Mouse (Mus musculus) fibroblast of lung, adult 2 months (primary cell): Measurements from ENCODE around the gene BC048679.
A peak's percentile ranks its signal among the peaks of the same experiment; 100 is the strongest.
"Not testable (repeated sequence)": the region's sequence is repeated elsewhere in the genome, so short reads cannot be mapped to it uniquely, and the experiment has no call there.

ENCODE experiments used
- DNase-seq: peaks from one replicate; pipeline ENCODE4 v3.0.0-alpha.2; 2011; ENCODE audit warnings: low read depth

The BC048679 gene

GRCm38 (mm10) chr7:81498181-81498580 is at the start of gene BC048679:
TSS of gene BC048679 (minus strand) at chr7:81498281.
- no peak for DNase-seq

- DNase-seq = no peak
These were observed 44.9 kb upstream of the BC048679 start for GRCm38 (mm10) chr7:81542934-81543333.

- DNase-seq = no peak
These were observed 43.9 kb upstream of the BC048679 start for GRCm38 (mm10) chr7:81541924-81542524.

- DNase-seq = no peak
These were observed 42.9 kb upstream of the BC048679 start for GRCm38 (mm10) chr7:81540999-81541398.

GRCm38 (mm10) chr7:81539565-81539964 is 41.5 kb upstream of the BC048679 start:
- DNase-seq = no peak

- no peak for DNase-seq
These were observed 40.1 kb upstream of the BC048679 start for GRCm38 (mm10) chr7:81538070-81538675.

GRCm38 (mm10) chr7:81536478-81536877 is 38.4 kb upstream of the BC048679 start:
- no peak for DNase-seq

GRCm38 (mm10) chr7:81531462-81531861 is 33.4 kb upstream of the BC048679 start:
- no peak for DNase-seq

GRCm38 (mm10) chr7:81528918-81529317 is 30.8 kb upstream of the BC048679 start:
- DNase-seq = no peak

- no peak for DNase-seq
These were observed 25.6 kb upstream of the BC048679 start for GRCm38 (mm10) chr7:81523663-81524017.

GRCm38 (mm10) chr7:81523008-81523662 is 25.1 kb upstream of the BC048679 start:
- DNase-seq = peak; percentile 95

GRCm38 (mm10) chr7:81516154-81517030 is 18.3 kb upstream of the BC048679 start:
- no peak for DNase-seq

- DNase-seq = no peak
These were observed 17.0 kb upstream of the BC048679 start for GRCm38 (mm10) chr7:81514906-81515590.

GRCm38 (mm10) chr7:81501050-81501449 is 3.0 kb upstream of the BC048679 start:
- no peak for DNase-seq

GRCm38 (mm10) chr7:81497171-81497570 is 910 bp downstream of the BC048679 start:
- no peak for DNase-seq

GRCm38 (mm10) chr7:81493331-81494021 is 4.6 kb downstream of the BC048679 start, which contains the start of gene Ap3b2:
TSS of gene Ap3b2 (minus strand) at chr7:81493925.
- DNase-seq = peak; percentile 17

GRCm38 (mm10) chr7:81492628-81493027 is 5.5 kb downstream of the BC048679 start:
- no peak for DNase-seq

GRCm38 (mm10) chr7:81489649-81490048 is 8.4 kb downstream of the BC048679 start:
- no peak for DNase-seq

- DNase-seq = peak; percentile 12
These were observed 17.3 kb downstream of the BC048679 start for GRCm38 (mm10) chr7:81480800-81481199.

GRCm38 (mm10) chr7:81479531-81480090 is 18.5 kb downstream of the BC048679 start:
- no peak for DNase-seq

- not testable (repeated sequence) for DNase-seq
These were observed 19.8 kb downstream of the BC048679 start for GRCm38 (mm10) chr7:81478261-81478660.
